Mouse (Mus musculus) liver, embryonic 14.5 days (tissue): ENCODE data around the gene Pimreg. TPM values are rescaled to one million over a fixed set of nuclear protein-coding genes. Genes with fewer than 3 reads are reported as not detected.

ENCODE experiments used
- ATAC-seq: fragments of 200-750 bp; cut with Nextera tagmentation; 2 replicates; pipeline ENCODE4 v1.8.0; 2017; ENCODE audit warnings: moderate number of reproducible peaks, mild to moderate bottlenecking, moderate library complexity; ENCODE audit not compliant: insufficient read depth
- DNase-seq, 3 experiments: peaks; one replicate each; pipeline ENCODE4 v3.0.0-alpha.2; 2012 to 2013; ENCODE audit warnings: low read depth in 3 of 3, low spot score in 3 of 3
- H3K27ac ChIP-seq: fragments of 300-500 bp; sonication (generic); 2 replicates; pipeline ENCODE4 v1.5.1; 2014; ENCODE audit warnings: moderate library complexity, mild to moderate bottlenecking, control low read depth, inconsistent platforms
- H3K27me3 ChIP-seq: fragments of 300-500 bp; sonication (generic); 2 replicates; pipeline ENCODE4 v1.6.1; 2014; ENCODE audit warnings: mild to moderate bottlenecking, low read length, moderate library complexity; ENCODE audit not compliant: control insufficient read depth, insufficient read depth
- H3K36me3 ChIP-seq: fragments of 300-500 bp; sonication (generic); replicated peaks from 2 replicates; pipeline ENCODE4 v1.6.1; 2014; ENCODE audit warnings: low read depth; ENCODE audit not compliant: control insufficient read depth, insufficient read depth
- H3K4me1 ChIP-seq, 2 experiments: fragments of 200-500 bp in 1 of 2; fragments of 300-500 bp in 1 of 2; sonication (generic) in 1 of 2; replicated peaks; 2 replicates each; pipeline ENCODE4 v1.6.1; 2012 to 2014; ENCODE audit warnings: antibody characterized with exemption in 1 of 2, inconsistent platforms in 1 of 2, low read length in 1 of 2; ENCODE audit not compliant: control insufficient read depth in 2 of 2, insufficient read depth in 2 of 2
- H3K4me2 ChIP-seq: fragments of 300-500 bp; sonication (generic); 2 replicates; pipeline ENCODE4 v1.6.1; 2014; ENCODE audit warnings: low read depth, mild to moderate bottlenecking, control low read depth, moderate library complexity
- H3K4me3 ChIP-seq, 2 experiments: fragments of 200-500 bp in 1 of 2; fragments of 300-500 bp in 1 of 2; sonication (generic) in 1 of 2; 2 replicates each; pipeline ENCODE4 v1.5.1; 2012 to 2014; ENCODE audit warnings: low read depth in 2 of 2, low read length in 2 of 2, mild to moderate bottlenecking in 2 of 2, control low read depth in 1 of 2, inconsistent platforms in 1 of 2, moderate library complexity in 1 of 2; ENCODE audit not compliant: insufficient read depth in 1 of 2
- H3K9ac ChIP-seq: fragments of 300-500 bp; sonication (generic); replicated peaks from 2 replicates; pipeline ENCODE4 v1.6.1; 2014; ENCODE audit warnings: mild to moderate bottlenecking, control low read depth, moderate library complexity
- H3K9me3 ChIP-seq: fragments of 300-500 bp; sonication (generic); 2 replicates; pipeline ENCODE4 v1.6.1; 2016; ENCODE audit warnings: low read length, mixed read lengths; ENCODE audit not compliant: control insufficient read depth
- CTCF ChIP-seq: IDR thresholded peaks from 2 replicates; pipeline ENCODE4 v1.5.1; 2016; ENCODE audit warnings: antibody characterized with exemption, low read depth, control low read depth
- EP300 ChIP-seq: IDR thresholded peaks from 2 replicates; pipeline ENCODE4 v1.6.1; 2016; ENCODE audit warnings: antibody characterized with exemption, low read depth
- WGBS: fragments of 180-500 bp; shearing (Covaris S2); extraction: QIAGEN DNeasy Blood & Tissue Kit; methylation state at CpG from one replicate; pipeline ENCODE4 v1.1.7; 2014; ENCODE audit not compliant: insufficient replicate concordance; 5-methylcytosine and 5-hydroxymethylcytosine counted together
- polyA plus RNA-seq, 2 experiments: library from polyadenylated mRNA; depleted of rRNA in 1 of 2; stranded (reverse) in 1 of 2; unstranded in 1 of 2; fragments of >200 nt; fragmentation: Nextera tagmentation in 1 of 2; extraction: Ambion mirVana in 1 of 2; gene quantifications; 2 replicates each; pipeline versions ENCODE4 v1.2.1 to v1.2.3; 2012 to 2014

Pimreg gene
- polyA plus RNA-seq, 2 experiments: 13.0 to 21.4 TPM

DNA sequence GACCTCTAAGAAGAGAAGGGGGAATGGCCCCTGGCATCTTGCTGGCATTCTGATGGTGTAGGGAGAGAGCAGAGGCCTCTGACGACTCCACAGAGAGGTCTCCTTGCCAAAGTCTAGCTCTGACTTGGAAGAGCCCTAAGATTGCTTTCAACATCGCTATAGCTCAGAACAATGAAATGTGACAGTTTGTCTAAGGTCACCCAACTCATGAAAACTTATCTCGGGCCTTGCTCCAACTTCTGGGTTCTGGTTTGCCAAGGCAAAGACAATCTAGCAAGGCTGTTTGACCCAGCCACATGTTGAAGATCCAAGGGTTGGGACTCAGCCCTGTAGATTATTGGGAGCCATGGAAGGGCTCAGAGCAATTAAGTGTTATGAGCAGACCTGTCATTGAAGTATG, 2.4 kb downstream of the Pimreg start:
- Histone ChIP-seq H3K4me2 (no peak overlapping the region), H3K27ac (no peak overlapping the region), H3K36me3 (no peaks in the 10 kb centered on the region), H3K9ac (no peak overlapping the region), H3K4me1 (peaks cover 0 to 11% of the 10 kb centered on the region in 2 experiments; a peak in 2 of 4 replicates), H3K4me3 (no peak overlapping the region), H3K9me3 (no peaks in the 10 kb centered on the region), H3K27me3 (no peaks in the 10 kb centered on the region)
- ATAC-seq (no peak), DNase-seq (no peak)
- 55% methylated on average over 3 of the region's 3 CpGs for WGBS
- TF ChIP-seq CTCF (no peak), EP300 (no peak)

DNA sequence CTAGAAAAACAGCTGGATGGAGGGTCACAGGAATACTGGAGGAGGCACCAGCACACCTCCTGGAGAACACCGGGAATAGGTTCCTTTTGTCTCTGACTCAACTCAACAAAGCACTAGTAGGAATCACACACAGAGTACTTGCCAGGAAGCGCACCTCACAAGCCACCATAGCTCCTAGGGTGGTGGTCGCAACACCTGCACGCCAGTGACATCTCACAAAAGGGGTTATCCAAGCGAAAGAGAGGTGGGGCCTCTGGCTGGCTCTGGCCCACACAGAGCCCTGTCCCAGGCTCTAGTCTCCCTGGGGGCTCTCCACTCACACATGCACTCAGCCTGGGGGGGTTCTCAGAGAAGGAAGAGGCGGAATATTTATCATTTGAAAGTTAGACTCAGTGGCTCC, 6.9 kb downstream of the Pimreg start:
- H3K4me1 ChIP-seq: 0 out of 4 replicates have a peak, but pooled peaks cover 0 to 2% of the 10 kb centered on the region in 2 experiments
- no peak for ATAC-seq
- no peaks in the 10 kb centered on the region for H3K9me3 ChIP-seq
- peaks cover 13% of the 10 kb centered on the region for H3K27me3 ChIP-seq
- no peak overlapping the region for H3K4me2 ChIP-seq
- no peak for DNase-seq
- 59% methylated on average over 6 of the region's 6 CpGs for WGBS
- no peak overlapping the region for H3K9ac ChIP-seq
- no peak overlapping the region for H3K27ac ChIP-seq
- no peak overlapping the region for H3K4me3 ChIP-seq
- TF ChIP-seq CTCF (no peak), EP300 (no peak)
- H3K36me3 ChIP-seq: no peaks in the 10 kb centered on the region

DNA sequence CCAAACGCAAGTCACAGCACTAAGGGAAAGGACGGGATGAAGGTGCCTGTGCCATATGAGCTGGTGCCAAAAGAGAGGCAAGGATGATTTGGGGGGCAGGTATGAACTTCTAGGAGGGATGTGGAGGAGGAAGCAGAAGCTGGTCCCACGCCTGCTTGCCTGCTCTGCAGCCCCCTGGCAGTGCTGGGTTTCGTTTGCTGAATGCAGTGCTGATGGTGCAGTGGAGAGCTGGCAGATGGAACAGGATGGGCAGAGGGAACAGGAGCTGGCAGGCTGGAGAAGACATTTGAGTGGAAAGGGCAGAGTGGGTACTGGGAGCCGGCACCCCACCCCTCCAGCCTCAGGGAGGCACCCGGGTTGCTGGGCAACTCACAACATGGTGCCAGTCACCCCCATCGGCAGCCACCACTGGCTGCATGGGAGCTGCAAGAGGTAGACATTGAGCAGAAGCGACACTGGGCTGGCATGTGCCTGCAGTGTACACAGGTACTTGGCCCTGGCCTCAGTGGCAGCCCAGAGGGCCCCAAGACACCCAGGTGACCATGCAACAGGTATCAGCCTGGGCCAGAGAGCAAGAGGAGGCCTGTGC, 7.4 kb downstream of the Pimreg start:
- ATAC-seq (no peak), DNase-seq (no peak)
- H3K9ac ChIP-seq: no peak overlapping the region
- H3K4me3 ChIP-seq: no peak overlapping the region
- H3K4me1 ChIP-seq: no peaks in the 10 kb centered on the region
- TF ChIP-seq EP300: no peak
- no peak for TF ChIP-seq CTCF
- no peaks in the 10 kb centered on the region for H3K9me3 ChIP-seq
- H3K36me3 ChIP-seq: no peaks in the 10 kb centered on the region
- no peak overlapping the region for H3K4me2 ChIP-seq
- 48% methylated on average over 8 of the region's 8 CpGs for WGBS
- H3K27me3 ChIP-seq: peaks cover 13% of the 10 kb centered on the region
- H3K27ac ChIP-seq: no peak overlapping the region

DNA sequence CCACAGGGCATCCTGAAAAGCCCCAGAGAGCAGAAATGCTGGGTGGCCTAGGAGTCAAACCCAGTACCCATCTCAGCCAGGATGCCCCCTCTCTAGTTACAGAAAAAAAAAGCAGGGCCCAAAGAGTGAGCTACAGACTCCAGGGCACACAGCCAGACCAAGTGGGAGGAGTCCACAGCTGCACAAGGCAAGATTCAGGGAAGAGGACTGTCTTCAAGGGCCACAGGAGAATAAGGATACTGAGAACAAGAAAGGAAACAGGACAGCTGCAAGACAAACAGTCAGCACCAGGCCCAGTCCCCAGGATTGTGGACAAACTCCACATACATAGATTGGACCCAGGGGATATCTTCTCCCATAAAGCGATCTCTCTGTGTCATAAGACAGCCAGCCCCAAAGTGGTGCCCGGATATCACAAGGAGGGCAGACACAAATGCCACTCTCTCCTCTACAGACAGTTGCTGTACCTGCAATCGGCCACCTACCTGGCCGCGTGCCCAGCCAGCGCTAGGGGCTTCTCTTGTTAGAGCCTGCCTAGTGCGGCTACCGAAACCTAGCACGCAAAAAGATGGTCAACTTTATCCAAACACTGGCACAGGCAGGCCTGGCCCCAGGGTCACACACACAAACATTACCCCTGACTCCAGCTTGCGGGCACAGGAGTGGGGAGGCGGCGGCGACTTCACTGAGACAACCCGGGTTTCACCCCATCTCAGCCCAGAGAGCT, 8.5 kb downstream of the Pimreg start:
- Histone ChIP-seq H3K27ac (no peak overlapping the region), H3K4me1 (no peaks in the 10 kb centered on the region), H3K36me3 (no peaks in the 10 kb centered on the region), H3K4me3 (peak overlapping the region in 1 of 2 experiments; percentile 15; a peak in 1 of 4 replicates), H3K4me2 (peak overlapping the region; percentile 43), H3K9me3 (no peaks in the 10 kb centered on the region), H3K9ac (no peak overlapping the region), H3K27me3 (peaks cover 13% of the 10 kb centered on the region)
- TF ChIP-seq EP300 (no peak), CTCF (no peak)
- DNase-seq (no peak), ATAC-seq (no peak)
- WGBS: 24% methylated on average over 14 of the region's 14 CpGs

DNA sequence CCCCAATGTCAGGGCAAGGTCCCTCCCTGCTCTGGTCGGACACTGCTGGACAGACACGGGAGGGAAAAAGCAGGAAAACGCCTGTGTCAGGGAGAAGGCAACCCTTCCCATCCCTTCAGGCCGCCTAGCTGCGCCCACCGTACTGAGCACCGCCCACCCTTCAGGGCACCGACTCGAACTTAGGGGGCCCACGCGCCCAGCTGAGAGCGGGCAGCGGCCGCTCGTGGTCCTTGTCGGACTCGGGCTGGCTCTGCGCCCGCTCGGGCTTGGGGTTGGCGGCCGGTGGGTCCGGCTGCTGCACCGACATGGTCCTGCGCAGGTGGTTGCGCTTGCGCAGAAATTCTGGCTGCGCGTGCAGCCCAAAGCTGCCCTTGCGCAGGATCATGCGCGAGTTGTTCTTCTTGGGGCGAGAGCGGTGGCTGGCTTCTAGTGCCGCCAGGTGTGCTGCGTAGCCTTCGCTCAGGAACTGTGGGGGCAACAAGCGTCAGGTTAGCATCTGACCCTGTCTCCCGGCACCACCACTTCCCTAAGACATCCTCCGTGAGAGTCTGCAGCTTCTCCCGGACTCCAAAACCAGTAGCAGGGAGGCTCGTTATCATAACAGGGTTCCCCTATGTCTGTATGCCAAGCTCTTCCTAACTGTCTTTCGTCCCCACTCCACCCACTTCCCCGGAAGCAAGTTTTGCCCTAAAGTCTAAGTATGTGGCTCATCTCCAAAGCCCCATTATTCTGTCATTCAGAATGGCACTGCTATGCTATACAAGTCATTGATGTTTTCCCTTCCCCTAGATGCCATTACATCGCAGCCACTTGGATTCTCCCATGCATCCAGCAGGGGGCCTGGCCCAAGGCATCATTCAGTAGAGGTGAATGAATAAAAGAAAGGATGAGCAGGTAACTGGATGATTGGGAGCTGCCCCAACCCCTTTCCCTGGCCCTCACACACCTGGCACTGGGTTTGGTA, 9.3 kb downstream of the Pimreg start:
- H3K36me3 ChIP-seq: no peaks in the 10 kb centered on the region
- H3K9me3 ChIP-seq: no peaks in the 10 kb centered on the region
- peaks cover 13% of the 10 kb centered on the region for H3K27me3 ChIP-seq
- TF ChIP-seq EP300: no peak
- peak; percentile 24; the same call in 1 of the 2 replicates for TF ChIP-seq CTCF
- H3K4me2 ChIP-seq: peak overlapping the region; percentile 43
- no peak overlapping the region for H3K9ac ChIP-seq
- peak overlapping the region in 1 of 2 experiments; percentile 15; a peak in 1 of 4 replicates for H3K4me3 ChIP-seq
- H3K4me1 ChIP-seq: no peaks in the 10 kb centered on the region
- 3% methylated on average over 45 of the region's 45 CpGs for WGBS
- no peak overlapping the region for H3K27ac ChIP-seq
- DNase-seq (no peak), ATAC-seq (no peak)
